Mouse (Mus musculus) E14TG2a.4 (cell line): Measurements from ENCODE around the gene Ift74.

Source experiments
- H3K27me3 ChIP-seq: 2 replicates; pipeline ENCODE4 v1.6.1; 2014; ENCODE audit warnings: low read length, control low read depth; ENCODE audit not compliant: insufficient read depth
- H3K36me3 ChIP-seq: 2 replicates; pipeline ENCODE4 v1.6.1; 2014; ENCODE audit warnings: low read length, control low read depth; ENCODE audit not compliant: insufficient read depth
- H3K4me1 ChIP-seq: replicated peaks from 2 replicates; pipeline ENCODE4 v1.6.1; 2014; ENCODE audit warnings: low read depth, low read length, control low read depth
- H3K4me3 ChIP-seq: replicated peaks from 2 replicates; pipeline ENCODE4 v1.5.1; 2014; ENCODE audit warnings: mild to moderate bottlenecking, low read length
- H3K9me3 ChIP-seq: 2 replicates; pipeline ENCODE4 v1.6.1; 2014; ENCODE audit warnings: low read length, control low read depth
- CTCF ChIP-seq: conservative IDR thresholded peaks from 2 replicates; pipeline ENCODE4 v1.5.1; 2014; ENCODE audit warnings: low read length
- NANOG ChIP-seq: IDR thresholded peaks from 2 replicates; pipeline ENCODE4 v1.6.1; 2014; ENCODE audit warnings: borderline replicate concordance, low read length, mixed read lengths
- POU5F1 ChIP-seq: IDR thresholded peaks from 2 replicates; pipeline ENCODE4 v1.6.1; 2014; ENCODE audit warnings: low read length, borderline replicate concordance

Gene Ift74

DNA sequence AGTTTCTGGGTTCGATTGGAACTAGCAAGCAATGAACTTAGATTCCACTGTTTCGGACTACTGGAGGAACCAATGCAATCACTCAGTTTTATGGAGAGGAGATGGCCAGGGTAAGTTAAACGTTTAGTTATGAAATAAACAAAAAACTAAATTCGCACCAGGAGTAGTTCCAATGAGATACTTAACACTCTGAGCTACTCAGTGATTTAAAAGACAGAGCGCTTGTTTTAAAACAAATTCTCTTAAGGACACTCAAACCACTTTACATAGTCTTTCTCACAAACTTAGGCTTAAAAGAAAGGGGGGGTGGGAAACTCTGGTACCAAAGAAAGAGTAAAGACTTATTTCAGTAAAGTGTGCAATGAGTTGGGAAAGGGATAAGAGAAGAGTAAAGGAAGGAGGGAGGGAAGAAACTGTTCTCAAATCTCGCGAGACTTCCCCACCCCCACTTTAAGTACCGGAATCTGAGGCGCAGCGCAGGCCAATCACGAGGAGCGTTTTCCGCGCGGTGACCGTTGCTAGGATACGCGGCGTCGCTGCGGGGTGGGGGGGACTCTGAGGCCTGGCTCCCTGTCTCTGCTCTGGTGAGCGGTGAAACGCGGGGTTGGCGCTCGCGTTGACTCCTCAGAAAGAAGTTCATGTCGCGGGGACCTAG is at the start of gene Ift74:
Gene Ift74, plus strand, starts transcription at position 520 of the 655 bp plus-strand sequence.
- Histone ChIP-seq H3K4me3 (peak within 1 kb of the TSS; percentile 85), H3K36me3 (no peaks in the 10 kb centered on the region), H3K27me3 (no peaks in the 10 kb centered on the region), H3K9me3 (no peaks in the 10 kb centered on the region), H3K4me1 (peaks cover 30% of the 10 kb centered on the region)
- no peak for TF ChIP-seq NANOG
- no peak for TF ChIP-seq POU5F1
- TF ChIP-seq CTCF: no peak

- no peaks in the 10 kb centered on the region for H3K27me3 ChIP-seq
- H3K9me3 ChIP-seq: no peaks in the 10 kb centered on the region
- peaks cover 85% of the 10 kb centered on the region for H3K36me3 ChIP-seq
- no peak for TF ChIP-seq NANOG
- no peak for TF ChIP-seq CTCF
- TF ChIP-seq POU5F1: no peak
- no peak overlapping the region for H3K4me3 ChIP-seq
- H3K4me1 ChIP-seq: no peaks in the 10 kb centered on the region
These were observed 41.6 kb upstream of the Ift74 start for GRCm38 (mm10) chr4:94572677-94573076.

- TF ChIP-seq POU5F1 (no peak), CTCF (no peak), NANOG (no peak)
- peaks cover 36% of the 10 kb centered on the region for H3K4me1 ChIP-seq
- no peaks in the 10 kb centered on the region for H3K9me3 ChIP-seq
- H3K36me3 ChIP-seq: peaks cover 23% of the 10 kb centered on the region
- H3K4me3 ChIP-seq: no peak overlapping the region
- H3K27me3 ChIP-seq: no peaks in the 10 kb centered on the region
These were observed 22.4 kb upstream of the Ift74 start for GRCm38 (mm10) chr4:94591765-94592381.

GRCm38 (mm10) chr4:94592709-94593108 is 21.6 kb upstream of the Ift74 start:
- H3K9me3 ChIP-seq: no peaks in the 10 kb centered on the region
- peaks cover 40% of the 10 kb centered on the region for H3K4me1 ChIP-seq

GRCm38 (mm10) chr4:94601395-94601794 is 12.9 kb upstream of the Ift74 start:
- no peaks in the 10 kb centered on the region for H3K27me3 ChIP-seq
- peaks cover 13% of the 10 kb centered on the region for H3K36me3 ChIP-seq
- H3K9me3 ChIP-seq: no peaks in the 10 kb centered on the region
- H3K4me3 ChIP-seq: peak overlapping the region; percentile 99
- no peak for TF ChIP-seq CTCF
- TF ChIP-seq NANOG: no peak
- TF ChIP-seq POU5F1: no peak
- peaks cover 42% of the 10 kb centered on the region for H3K4me1 ChIP-seq

More at GRCm38 (mm10) chr4:94592709-94593108, 21.6 kb upstream of the Ift74 start:
- Histone ChIP-seq H3K4me3 (no peak overlapping the region), H3K27me3 (no peaks in the 10 kb centered on the region), H3K36me3 (peaks cover 20% of the 10 kb centered on the region)
- TF ChIP-seq CTCF (no peak), NANOG (no peak), POU5F1 (no peak)

GRCm38 (mm10) chr4:94602496-94603030 is 11.7 kb upstream of the Ift74 start:
- no peaks in the 10 kb centered on the region for H3K9me3 ChIP-seq
- H3K4me1 ChIP-seq: peaks cover 40% of the 10 kb centered on the region
- H3K36me3 ChIP-seq: peaks cover 13% of the 10 kb centered on the region
- H3K4me3 ChIP-seq: peak overlapping the region; percentile 99
- TF ChIP-seq CTCF (no peak), POU5F1 (no peak), NANOG (no peak)
- H3K27me3 ChIP-seq: no peaks in the 10 kb centered on the region

- Histone ChIP-seq H3K36me3 (peaks cover 13% of the 10 kb centered on the region), H3K4me3 (peak within 1 kb of the TSS; percentile 99), H3K27me3 (no peaks in the 10 kb centered on the region), H3K9me3 (no peaks in the 10 kb centered on the region), H3K4me1 (peaks cover 34% of the 10 kb centered on the region)
- TF ChIP-seq POU5F1 (no peak), NANOG (no peak), CTCF (no peak)
These were observed 11.2 kb upstream of the Ift74 start, which contains the start of gene Plaa for GRCm38 (mm10) chr4:94603031-94603629. Gene Plaa, minus strand, starts transcription at chr4:94603244.

- TF ChIP-seq POU5F1 (no peak), CTCF (no peak)
- Histone ChIP-seq H3K36me3 (peaks cover 13% of the 10 kb centered on the region), H3K4me1 (peaks cover 31% of the 10 kb centered on the region)
These were observed 9.8 kb upstream of the Ift74 start for GRCm38 (mm10) chr4:94604452-94605019.

More at GRCm38 (mm10) chr4:94604452-94605019, 9.8 kb upstream of the Ift74 start:
- Histone ChIP-seq H3K27me3 (no peaks in the 10 kb centered on the region), H3K4me3 (peak overlapping the region; percentile 99; the same call in 1 of the 2 replicates), H3K9me3 (no peaks in the 10 kb centered on the region)
